18 mouse cellular contexts compared by ENCODE assay signal in genomic region chr12:86276463-86276862, GRCm38 (mm10). TPM values are rescaled to one million over a fixed set of nuclear protein-coding genes. Genes with fewer than 3 reads are reported as not detected.
DNase-seq lines count a peak whose midpoint lies in the region; ATAC-seq and TF ChIP-seq lines count a peak whose summit lies in the region.
"Had no signal": no experiment of that assay in that cellular context is flagged by ENCODE, and none has a peak within 500 bp of the region (broad histone marks: within the 10 kb centered on the region; RNA-seq: fewer than 3 reads in every experiment).

No protein-coding gene starts in this region.

- H3K4me1 ChIP-seq in forebrain, embryonic 15.5 days: peaks cover 12% of the 10 kb centered on the region
- H3K4me1 ChIP-seq in forebrain, embryonic 16.5 days (replicated peaks; ENCODE audit: control insufficient read depth, insufficient read depth, low read length): peaks cover 5% of the 10 kb centered on the region; the same call in 1 of the 2 replicates
- peaks cover 7% of the 10 kb centered on the region for H3K4me1 ChIP-seq in intestine, embryonic 15.5 days (replicated peaks)
- H3K4me1 ChIP-seq: embryonic facial prominence, embryonic 12.5 days had no signal

- DNase-seq in layer of hippocampus, adult 2 months (ENCODE audit: low spot score in 2 of 2): no peak
- DNase-seq in layer of hippocampus, adult 11-12 months (ENCODE audit: low spot score): no peak
- DNase-seq in layer of hippocampus, postnatal 36 days: no peak
- DNase-seq: adrenal gland, adult 2 months; adrenal gland, postnatal 25 days; cerebellum, adult 2 months; cerebellum, postnatal 10 days; gastrocnemius, postnatal 36 days; heart, postnatal 36 days had no signal

- 77% methylated on average over 2 of the region's 2 CpGs for WGBS in forebrain, embryonic 15.5 days
- 78% methylated on average over 2 of the region's 2 CpGs for WGBS in forebrain, embryonic 16.5 days
- 70% methylated on average over 2 of the region's 2 CpGs for WGBS in intestine, embryonic 15.5 days

- peaks cover 6% of the 10 kb centered on the region; the same call in 1 of the 2 replicates for H3K36me3 ChIP-seq in forebrain, embryonic 15.5 days
- no peaks in the 10 kb centered on the region for H3K36me3 ChIP-seq in forebrain, embryonic 16.5 days (ENCODE audit: control insufficient read depth, insufficient read depth)
- no peaks in the 10 kb centered on the region for H3K36me3 ChIP-seq in intestine, embryonic 15.5 days

- no peaks in the 10 kb centered on the region for H3K9me3 ChIP-seq in forebrain, embryonic 15.5 days
- H3K9me3 ChIP-seq in forebrain, embryonic 16.5 days (ENCODE audit: control insufficient read depth, low read length): no peaks in the 10 kb centered on the region
- H3K9me3 ChIP-seq in intestine, embryonic 15.5 days: no peaks in the 10 kb centered on the region
- H3K9me3 ChIP-seq: embryonic facial prominence, embryonic 12.5 days; heart, embryonic 13.5 days; hindbrain, embryonic 12.5 days had no signal

- TF ChIP-seq CTCF in layer of hippocampus, adult 2 months (conservative IDR thresholded peaks at IDR 0.05): no peak

- H3K27ac ChIP-seq in forebrain, embryonic 15.5 days (replicated peaks): 0 out of 2 replicates have a peak overlapping the region, but pooled peaks have one; percentile 31
- no peak overlapping the region for H3K27ac ChIP-seq in forebrain, embryonic 16.5 days (ENCODE audit: low read length)
- H3K27ac ChIP-seq in layer of hippocampus, adult 2 months: 0 out of 2 replicates have a peak overlapping the region, but pooled peaks have one; percentile 5
- no peak overlapping the region for H3K27ac ChIP-seq in intestine, embryonic 15.5 days
- H3K27ac ChIP-seq: embryonic facial prominence, embryonic 12.5 days; heart, embryonic 13.5 days; hindbrain, embryonic 12.5 days; hindbrain, postnatal 0 days had no signal

- no peak overlapping the region for H3K9ac ChIP-seq in forebrain, embryonic 15.5 days (replicated peaks)
- no peak overlapping the region for H3K9ac ChIP-seq in forebrain, embryonic 16.5 days (replicated peaks; ENCODE audit: low read depth, low read length)
- no peak overlapping the region for H3K9ac ChIP-seq in intestine, embryonic 15.5 days
- H3K9ac ChIP-seq: embryonic facial prominence, embryonic 12.5 days; heart, embryonic 13.5 days; hindbrain, embryonic 12.5 days had no signal

- H3K27me3 ChIP-seq in forebrain, embryonic 15.5 days: no peaks in the 10 kb centered on the region
- H3K27me3 ChIP-seq in forebrain, embryonic 16.5 days (replicated peaks; ENCODE audit: control insufficient read depth, insufficient read depth, low read length): no peaks in the 10 kb centered on the region
- H3K27me3 ChIP-seq in intestine, embryonic 15.5 days (replicated peaks): no peaks in the 10 kb centered on the region
- H3K27me3 ChIP-seq: CH12.LX; embryonic facial prominence, embryonic 12.5 days; heart, embryonic 13.5 days; hindbrain, embryonic 12.5 days had no signal

- no peak overlapping the region for H3K4me3 ChIP-seq in forebrain, embryonic 15.5 days
- H3K4me3 ChIP-seq in forebrain, embryonic 16.5 days (replicated peaks; ENCODE audit: low read length): no peak overlapping the region
- no peak overlapping the region for H3K4me3 ChIP-seq in layer of hippocampus, adult 2 months
- no peak overlapping the region for H3K4me3 ChIP-seq in intestine, embryonic 15.5 days (replicated peaks)
- H3K4me3 ChIP-seq: embryonic facial prominence, embryonic 12.5 days; heart, embryonic 13.5 days; hindbrain, embryonic 12.5 days had no signal

- no peak overlapping the region for H3K4me2 ChIP-seq in forebrain, embryonic 15.5 days (replicated peaks)
- no peak overlapping the region for H3K4me2 ChIP-seq in forebrain, embryonic 16.5 days (ENCODE audit: low read length)
- no peak overlapping the region for H3K4me2 ChIP-seq in intestine, embryonic 15.5 days (replicated peaks)
- H3K4me2 ChIP-seq: embryonic facial prominence, embryonic 12.5 days; heart, embryonic 13.5 days; hindbrain, embryonic 12.5 days had no signal

- no peak for ATAC-seq in forebrain, embryonic 15.5 days (replicated peaks)
- no peak for ATAC-seq in forebrain, embryonic 16.5 days
- ATAC-seq in intestine, embryonic 15.5 days: 0 out of 2 replicates have a peak, but pooled peaks have one; percentile 40
- ATAC-seq in megakaryocyte progenitor cell, adult 5-6 weeks (replicated peaks; ENCODE audit: poor library complexity): 0 out of 2 replicates have a peak, but pooled peaks have one; percentile 31

RNA-seq across cellular contexts. Expression of gene Gpatch2l, which starts 34.8 kb away (rescaled TPM):
- 31.1 and 31.4 TPM in 2 replicates for polyA plus RNA-seq in forebrain, embryonic 15.5 days (2015; fragmentation: Nextera tagmentation; extraction: Ambion mirVana)
- polyA plus RNA-seq in forebrain, embryonic 16.5 days (2015; fragmentation: Nextera tagmentation; extraction: Ambion mirVana): 35.5 and 35.6 TPM in 2 replicates
- total RNA-seq in layer of hippocampus, adult 2 months (2021): 10 to 100 TPM; 30.7 to 31.3 TPM
- polyA plus RNA-seq in intestine, embryonic 15.5 days (2015; fragmentation: Nextera tagmentation; extraction: Ambion mirVana): 10.7 and 11.5 TPM in 2 replicates
- 17.1 and 17.6 TPM in 2 replicates for total RNA-seq in megakaryocyte progenitor cell, adult 5-6 weeks (2015)
- 23.0 and 27.3 TPM in 2 replicates for total RNA-seq in megakaryocyte progenitor cell, adult 5-6 weeks (2017)
- 10 to 100 TPM; 29.3 to 30.2 TPM for total RNA-seq in layer of hippocampus, postnatal 36 days (2021)

Comparison
In these comparisons a context has a peak if more than half of its experiments do, and no peak if none do; other contexts are left out.
1. H3K27ac ChIP-seq: peak in forebrain, embryonic 15.5 days (single experiment) and layer of hippocampus, adult 2 months (single experiment); none in forebrain, embryonic 16.5 days (single experiment) and intestine, embryonic 15.5 days (single experiment).
2. ATAC-seq: peak in intestine, embryonic 15.5 days (single experiment) and megakaryocyte progenitor cell, adult 5-6 weeks (single experiment); none in forebrain, embryonic 15.5 days (single experiment) and forebrain, embryonic 16.5 days (single experiment).